Mouse (Mus musculus) left cerebral cortex, postnatal 10 days (tissue): ENCODE data around the gene Itpr2. TPM values are rescaled to one million over a fixed set of nuclear protein-coding genes. Genes with fewer than 3 reads are reported as not detected.
A peak's percentile ranks its signal among the peaks of the same experiment; 100 is the strongest.

Experiments used
- DNase-seq, 2 experiments: peaks; one replicate each; pipeline ENCODE4 v3.0.0; 2021 to 2022; ENCODE audit warnings: low spot score in 2 of 2, mixed read lengths in 1 of 2; ENCODE audit errors: extremely low spot score in 1 of 2
- intact Hi-C: fragments of 180-260 bp; cut with DNase I; formaldehyde crosslinking; loops from one replicate; pipeline ENCODE4 v1.15.1; 2025
- total RNA-seq, 2 experiments: library from RNA; stranded (reverse); gene quantifications; 2 replicates each; pipeline ENCODE4 v1.2.3; 2021

Itpr2 gene
- 10 to 100 TPM; 17.0 to 19.3 TPM for total RNA-seq

DNA sequence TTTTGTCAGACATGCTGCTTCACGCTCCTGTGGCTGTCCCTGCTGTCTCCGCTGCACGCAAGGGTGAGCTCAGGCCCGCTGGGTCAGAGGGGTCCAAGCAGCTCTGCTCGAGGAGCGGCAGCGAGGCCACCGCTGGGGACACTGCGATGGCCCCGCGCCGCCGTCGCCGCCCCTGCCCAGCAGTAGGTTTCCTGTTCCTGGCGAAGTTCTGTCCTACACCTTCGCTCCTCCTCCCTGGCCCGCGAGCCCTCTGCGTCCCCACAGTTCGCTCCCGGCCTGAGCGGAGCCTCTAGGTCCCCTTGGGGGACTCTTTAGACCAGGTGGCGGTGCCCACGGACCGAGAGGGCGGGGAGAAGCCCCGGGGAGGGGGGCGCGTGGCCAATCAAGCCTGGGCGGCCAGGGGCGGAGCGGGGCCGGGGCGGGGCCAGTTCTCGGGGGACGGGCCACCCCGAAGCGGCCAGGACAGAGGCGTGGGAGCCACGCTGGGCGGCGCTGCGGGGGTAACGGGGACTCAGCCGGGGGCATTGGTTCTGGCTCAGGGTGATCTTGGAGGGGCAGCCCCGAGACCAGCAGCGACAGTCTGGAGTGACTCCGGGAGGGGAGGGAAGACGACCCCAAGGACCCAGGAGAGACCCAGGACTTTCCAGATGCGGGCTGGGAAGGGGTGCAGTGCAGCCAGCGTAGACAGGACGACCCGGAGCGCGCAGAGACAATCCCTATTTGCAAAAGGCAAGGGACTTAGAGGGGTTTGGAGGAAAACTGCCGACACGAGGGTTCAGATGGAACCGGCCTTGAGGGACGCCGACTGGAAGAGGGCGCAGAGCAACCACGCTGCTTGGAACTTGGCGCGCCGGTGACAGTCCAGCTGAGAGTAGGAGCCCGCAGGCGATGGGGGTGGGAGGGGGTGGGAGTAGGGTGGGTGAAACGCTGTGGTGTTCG lies at the start of gene Itpr2:
Gene Itpr2, minus strand, starts transcription at position 358 of the 939 bp plus-strand sequence.
- intact Hi-C loops, result loop anchor here (5.0 kb wide), 1 partner anchor 90 kb away; no protein-coding TSS in a partner anchor
- peak; percentile 67 to 93 for DNase-seq

DNA sequence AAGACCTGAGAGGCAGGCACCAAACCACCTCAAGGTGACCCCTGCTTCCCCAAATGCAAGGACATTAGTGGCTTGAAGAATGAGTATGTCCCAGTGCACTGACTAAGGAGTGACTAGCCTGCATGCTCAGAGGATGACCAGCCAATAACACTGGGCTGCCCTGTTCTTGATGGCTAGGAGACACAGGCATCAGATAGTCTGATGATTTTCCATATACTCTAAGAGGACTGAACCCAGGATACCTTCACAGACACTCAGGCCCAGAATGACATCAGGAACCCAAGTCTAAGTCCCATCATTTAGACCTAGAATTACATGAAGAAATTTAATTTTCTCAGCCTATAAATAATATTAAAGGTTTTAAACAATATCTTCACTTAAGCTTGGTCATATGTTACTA lies 49.3 kb upstream of the Itpr2 start:
- no peak for DNase-seq
- intact Hi-C loops, result no loop called here

DNA sequence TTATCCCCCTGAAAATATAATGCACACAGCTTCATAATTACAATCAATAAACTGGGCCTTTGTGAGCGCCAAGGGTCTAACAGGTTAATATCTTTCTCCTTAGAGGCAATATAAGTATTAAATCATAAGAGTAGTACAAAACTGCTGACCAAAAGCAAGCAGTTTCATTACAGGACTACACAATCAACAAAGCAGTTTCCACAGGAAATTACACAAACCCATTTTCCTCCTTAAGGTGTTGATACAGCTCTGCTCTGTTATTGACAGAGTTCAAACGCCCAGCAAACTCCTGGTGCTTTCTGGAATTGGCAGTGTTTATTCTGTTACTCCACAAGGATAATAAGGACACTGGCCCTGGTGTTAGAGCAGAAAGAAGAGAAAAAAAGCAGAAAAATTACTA lies 48.4 kb upstream of the Itpr2 start:
- intact Hi-C loops, result no loop called here

DNA sequence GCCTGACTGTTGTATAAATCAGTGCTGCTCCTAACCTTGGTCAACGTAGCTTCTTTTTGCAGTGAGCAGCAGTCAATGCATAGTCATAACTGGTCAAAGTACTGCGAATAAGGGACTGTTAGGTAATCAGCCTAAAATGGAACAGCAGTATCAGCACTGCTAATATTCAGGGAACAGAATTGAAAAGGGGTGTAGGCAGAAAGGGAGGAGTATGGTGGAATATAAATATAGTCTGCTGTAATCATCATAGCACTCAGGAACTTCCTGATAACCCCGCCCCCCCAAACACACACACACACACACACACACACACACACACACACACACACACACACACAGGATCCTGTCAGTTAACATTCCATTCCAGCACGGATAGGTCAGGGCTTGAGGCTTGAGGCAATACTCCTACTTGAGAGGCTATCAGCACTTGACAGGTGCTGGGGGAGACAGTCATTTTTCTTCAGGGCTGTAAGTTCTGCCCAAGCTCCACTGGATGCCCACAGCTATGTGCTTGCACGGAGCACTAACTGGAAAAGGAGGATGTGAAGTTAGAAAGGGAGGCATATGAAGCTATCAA lies 43.4 kb upstream of the Itpr2 start:
- intact Hi-C loops, result no loop called here

More for the DNA sequence above, 48.4 kb upstream of the Itpr2 start:
- DNase-seq, result no peak

DNA sequence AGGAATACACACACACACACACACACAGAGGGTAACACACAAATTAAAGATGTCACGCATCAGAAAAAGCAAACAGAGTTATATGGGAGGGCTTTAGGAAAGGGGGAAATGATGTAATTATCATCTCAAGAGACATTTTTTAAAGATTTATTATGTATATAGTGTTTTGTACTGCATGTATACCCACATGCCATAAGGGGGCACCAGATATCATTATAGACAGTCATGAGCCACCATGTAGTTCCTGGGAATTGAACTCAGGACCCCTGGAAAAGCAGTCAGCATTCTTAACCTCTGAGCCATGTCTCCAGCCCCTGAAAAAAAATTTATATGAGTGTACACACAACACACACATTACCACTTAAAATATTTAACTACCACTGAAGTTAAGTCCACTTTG lies 42.6 kb upstream of the Itpr2 start:
- DNase-seq, result no peak
- intact Hi-C loops, result no loop called here

More for the DNA sequence above, 43.4 kb upstream of the Itpr2 start:
- DNase-seq, result no peak

DNA sequence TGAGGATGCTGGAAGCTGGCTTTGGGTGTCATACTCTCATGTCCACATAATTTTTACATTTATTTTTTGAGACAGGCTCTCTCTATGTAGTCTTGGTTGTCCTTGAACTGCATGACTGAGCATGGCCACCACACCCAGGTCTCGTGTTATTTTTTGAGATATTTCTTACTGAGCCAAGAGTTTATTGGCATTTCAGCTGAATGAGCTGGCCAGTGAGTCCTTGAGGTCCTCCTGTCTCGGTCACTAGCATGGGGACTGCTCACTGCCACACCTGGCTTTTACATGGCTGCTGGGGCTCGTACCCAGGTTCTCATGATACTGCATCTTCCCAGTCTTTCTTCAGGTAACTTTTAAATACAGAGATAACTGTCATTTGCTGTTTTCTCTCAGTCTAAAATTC lies 38.4 kb upstream of the Itpr2 start:
- DNase-seq, result no peak
- intact Hi-C loops, result no loop called here

DNA sequence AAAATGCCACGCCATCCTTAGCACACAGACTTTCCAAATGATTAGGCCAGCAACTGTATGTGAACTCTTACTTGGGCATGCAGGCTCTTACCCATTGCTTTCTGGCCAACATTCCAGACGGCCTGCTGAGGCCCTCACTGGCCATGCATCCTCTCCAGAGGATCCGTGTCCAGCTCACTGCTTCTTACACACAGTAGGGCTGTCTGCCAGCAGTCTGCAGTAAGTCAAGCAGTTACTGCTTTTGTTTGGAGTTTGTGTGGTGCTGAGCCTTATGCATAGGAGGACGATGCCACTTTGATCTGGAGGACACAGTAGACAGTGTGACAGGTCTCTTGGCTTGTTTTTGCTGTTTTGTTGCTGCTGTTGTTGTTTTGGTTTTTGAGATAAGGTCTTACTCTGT lies 36.6 kb upstream of the Itpr2 start:
- DNase-seq, result no peak
- intact Hi-C loops, result no loop called here

DNA sequence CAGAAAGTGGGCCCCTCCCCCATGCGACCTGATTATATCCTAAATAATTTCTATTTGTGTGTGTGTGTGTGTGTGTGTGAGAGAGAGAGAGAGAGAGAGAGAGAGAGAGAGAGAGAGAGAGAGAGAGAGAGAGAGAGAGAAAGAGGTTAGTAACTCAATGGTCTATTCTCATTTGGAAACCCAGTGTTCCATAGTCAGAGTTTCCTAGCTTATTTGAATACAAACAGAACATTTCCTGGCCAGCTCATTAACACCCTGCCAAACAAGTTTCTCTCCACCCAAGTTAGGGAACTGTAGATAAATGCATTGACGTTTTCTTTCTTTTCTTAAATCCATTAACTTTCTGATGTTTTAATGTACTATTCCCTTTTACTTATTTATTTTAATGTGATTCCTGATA lies 36.0 kb upstream of the Itpr2 start:
- DNase-seq, result no peak
- intact Hi-C loops, result no loop called here

DNA sequence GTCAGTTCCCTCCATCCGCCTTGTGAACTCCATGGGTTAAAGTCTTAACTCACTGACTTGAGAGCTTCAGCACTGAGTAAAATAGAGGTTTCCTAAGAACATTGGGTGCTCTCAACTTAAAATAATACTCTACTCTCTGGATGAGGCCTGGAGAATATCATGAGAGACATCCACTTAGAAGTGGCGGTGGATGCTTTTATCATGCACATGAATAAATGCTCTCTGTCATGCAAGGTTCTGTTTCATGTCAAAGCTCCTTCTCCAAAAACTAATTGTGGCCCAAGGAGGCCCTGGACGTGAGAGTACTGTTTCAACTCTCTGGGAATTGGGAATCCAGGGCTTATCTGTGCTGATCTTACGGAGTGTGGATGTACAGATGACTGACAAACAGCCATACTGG lies 35.1 kb upstream of the Itpr2 start:
- intact Hi-C loops, result no loop called here
- no peak for DNase-seq

DNA sequence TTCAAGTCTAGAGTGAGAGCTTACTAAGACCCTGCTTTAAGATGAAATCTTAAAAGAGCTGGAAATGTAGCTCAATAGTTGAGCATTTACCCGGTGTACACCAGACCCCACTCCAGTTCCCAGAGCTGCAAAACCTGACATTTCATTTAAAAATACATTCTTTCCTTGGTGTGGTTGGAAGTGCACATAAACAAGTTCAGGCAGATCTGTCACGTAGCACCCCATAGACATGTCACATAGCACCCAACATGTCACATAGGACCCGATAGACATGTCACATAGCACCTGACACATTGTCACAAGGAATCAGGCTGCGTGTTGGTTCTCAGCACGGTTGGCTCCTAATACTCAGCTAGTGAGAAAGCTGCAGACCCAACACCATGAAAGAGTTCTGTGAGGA lies 33.5 kb upstream of the Itpr2 start:
- intact Hi-C loops, result no loop called here
- DNase-seq, result no peak

DNA sequence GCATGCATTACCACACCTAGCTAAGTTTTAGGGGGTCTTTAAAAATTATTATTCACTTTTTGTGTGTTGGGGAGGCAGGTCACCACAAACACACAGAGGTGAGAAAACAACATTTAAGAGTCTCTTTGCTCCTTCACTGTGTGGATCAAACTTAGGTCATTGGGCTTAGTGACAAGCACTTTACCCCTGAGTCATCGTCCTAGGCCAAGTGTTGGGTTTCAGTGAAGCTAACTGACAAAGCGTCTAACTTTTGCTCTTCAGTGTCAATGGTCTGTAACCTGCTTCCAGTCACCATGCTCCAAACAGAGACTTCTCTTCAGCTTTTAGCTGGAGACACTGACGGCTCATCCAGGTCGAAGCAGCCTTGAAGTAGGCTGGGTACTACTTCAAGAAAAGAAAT lies 31.1 kb upstream of the Itpr2 start:
- intact Hi-C loops, result no loop called here

DNA sequence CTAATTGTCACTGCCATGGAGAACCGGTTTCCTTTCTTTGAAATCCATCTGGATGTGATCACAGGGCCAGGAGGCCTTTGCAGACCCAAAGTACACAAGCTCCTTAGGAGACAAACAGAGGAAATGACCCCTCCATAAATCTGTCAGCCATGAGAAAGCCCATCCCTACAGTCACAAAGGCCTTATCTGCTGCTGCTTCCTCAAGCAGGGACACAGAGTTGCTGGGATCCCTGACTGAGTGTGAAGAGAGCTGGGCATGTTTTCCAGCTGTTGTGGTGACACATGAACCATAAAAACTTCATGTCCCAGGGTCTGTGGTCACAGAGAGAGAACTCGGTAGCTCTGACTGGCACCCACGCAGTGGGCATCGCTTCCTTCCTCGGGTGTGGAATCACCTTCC lies 28.7 kb upstream of the Itpr2 start:
- intact Hi-C loops, result no loop called here
- DNase-seq, result no peak

More for the DNA sequence above, 31.1 kb upstream of the Itpr2 start:
- no peak for DNase-seq

DNA sequence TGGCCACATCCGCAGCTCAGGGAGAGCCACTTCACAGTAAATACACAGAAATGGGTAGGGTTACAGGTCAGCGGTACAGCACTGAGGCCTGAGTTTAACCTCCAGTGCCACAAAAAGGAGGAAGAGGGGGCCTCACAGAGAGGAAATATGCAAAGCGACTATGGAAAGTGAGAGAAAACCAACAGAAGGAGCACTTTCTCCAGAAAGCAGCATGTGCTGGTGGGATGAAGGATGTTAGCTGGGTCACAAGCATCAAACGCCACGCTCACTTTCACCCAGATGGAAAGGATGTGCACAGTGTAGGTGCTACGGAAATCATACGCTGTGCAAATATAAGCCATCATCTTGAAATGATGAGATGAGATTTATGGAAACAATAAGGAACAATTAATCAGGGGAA lies 28.3 kb upstream of the Itpr2 start:
- no peak for DNase-seq
- intact Hi-C loops, result no loop called here

DNA sequence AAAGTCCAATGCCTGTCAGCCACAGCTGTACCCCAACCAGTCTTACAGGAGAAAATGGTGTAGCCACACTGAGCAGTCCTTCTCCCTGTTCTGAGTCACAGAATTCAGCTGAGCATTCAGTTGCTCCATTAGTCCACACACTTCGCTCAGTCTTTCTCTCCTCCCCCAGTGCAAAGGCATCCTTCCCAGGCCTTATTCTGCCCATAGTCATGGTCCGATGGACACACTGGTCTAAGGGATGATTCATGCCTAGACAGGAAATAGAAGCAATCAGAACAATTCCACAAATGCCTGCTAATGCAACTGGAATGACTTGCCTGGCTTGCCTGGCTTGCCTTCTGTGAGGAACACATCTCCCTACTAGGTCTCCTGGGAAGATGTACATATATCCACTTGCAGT lies 25.5 kb upstream of the Itpr2 start:
- no peak for DNase-seq
- intact Hi-C loops, result no loop called here

DNA sequence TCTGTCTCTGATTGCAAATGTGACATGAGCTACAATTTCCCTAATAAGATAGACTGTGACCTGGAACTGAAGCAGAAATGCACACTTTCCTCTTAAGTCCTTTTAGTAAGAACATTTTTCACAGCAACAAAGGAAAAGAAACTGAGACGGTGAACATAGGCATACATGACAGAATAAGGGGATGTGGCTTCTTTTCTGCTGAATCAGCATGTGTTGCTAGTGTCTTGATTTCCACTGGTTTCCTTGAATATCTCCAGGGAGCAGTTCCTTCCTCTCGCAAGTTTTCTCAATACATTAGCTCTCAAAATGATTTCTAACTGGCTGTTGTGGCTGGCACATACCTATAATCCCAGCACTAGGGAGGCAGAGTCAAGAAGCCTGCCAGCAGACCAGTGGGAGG lies 23.5 kb upstream of the Itpr2 start:
- no peak for DNase-seq
- intact Hi-C loops, result no loop called here

DNA sequence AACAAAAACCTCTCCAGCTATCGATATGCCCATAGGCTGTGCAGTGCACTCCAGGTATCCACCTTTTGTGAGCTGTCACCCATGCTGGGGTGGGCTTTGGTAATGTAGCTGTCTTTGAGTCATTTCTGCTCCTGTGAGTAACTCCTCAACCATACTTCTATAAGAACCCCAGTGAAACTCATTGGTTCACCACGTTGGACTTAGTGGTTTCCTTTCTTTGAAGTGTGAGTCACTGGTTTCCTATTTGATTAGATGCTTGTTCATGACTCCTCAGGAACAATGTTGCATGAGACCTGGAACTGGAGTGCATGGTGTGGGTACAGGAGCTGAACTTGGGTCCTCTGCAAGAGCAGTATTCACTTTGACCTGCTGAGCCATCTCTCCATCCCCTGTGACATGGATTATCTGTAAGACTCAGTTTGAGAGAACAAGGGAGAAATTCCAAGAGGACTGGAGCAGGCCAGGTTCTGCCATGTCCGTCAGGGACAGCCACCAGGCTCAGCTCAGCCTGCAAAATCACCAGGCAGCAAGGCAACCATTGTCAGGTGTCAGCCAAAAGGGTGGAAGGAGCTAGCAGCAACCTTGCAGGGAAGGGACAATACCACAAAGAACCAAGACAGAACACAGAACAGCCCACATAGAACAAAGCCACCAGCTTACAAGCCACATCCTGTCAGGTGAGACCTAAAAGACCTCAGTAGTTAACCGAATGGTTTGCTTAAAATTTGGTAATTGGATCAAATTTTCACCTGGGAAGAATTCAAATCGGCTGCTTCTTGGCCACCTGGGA lies 19.6 kb upstream of the Itpr2 start:
- intact Hi-C loops, result no loop called here
- no peak for DNase-seq

DNA sequence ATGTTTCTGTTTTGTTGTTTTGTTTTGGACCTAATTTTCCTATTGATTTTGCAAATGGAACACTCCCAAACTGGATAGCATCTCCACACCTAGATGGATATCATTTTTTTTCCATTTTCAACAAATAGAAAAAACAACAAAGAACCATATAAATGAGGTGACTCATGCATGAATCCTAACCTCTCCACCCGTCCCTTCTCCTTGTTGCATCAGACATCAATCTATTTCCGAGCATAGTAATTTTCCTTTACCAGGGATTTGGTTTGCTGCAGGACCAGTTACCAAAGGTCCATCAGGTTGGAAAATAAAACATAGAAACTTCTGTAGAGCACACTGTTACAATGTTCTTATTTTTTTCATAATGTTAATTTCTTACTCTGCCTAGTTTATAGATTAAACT lies 17.0 kb upstream of the Itpr2 start:
- DNase-seq, result no peak
- intact Hi-C loops, result no loop called here

DNA sequence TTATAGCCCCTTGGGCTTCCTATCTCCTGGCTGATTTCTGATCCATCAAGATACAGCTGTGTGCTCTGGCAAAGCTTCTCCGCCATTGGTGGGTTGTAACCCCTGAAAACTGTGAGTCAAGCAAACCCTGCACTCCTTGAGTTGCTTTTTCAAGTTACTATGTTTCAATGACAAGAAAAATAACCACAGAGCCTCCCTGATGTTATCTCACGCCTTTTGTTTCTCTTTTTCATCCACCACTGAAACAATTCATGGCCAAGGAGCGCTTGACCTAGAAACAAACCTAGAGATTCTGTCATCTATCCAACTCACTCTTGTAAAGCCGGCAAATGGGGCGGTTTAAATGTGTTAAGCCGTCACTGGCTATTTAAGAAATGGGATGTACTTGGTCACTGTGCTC lies 13.9 kb upstream of the Itpr2 start:
- DNase-seq, result no peak
- intact Hi-C loops, result no loop called here

DNA sequence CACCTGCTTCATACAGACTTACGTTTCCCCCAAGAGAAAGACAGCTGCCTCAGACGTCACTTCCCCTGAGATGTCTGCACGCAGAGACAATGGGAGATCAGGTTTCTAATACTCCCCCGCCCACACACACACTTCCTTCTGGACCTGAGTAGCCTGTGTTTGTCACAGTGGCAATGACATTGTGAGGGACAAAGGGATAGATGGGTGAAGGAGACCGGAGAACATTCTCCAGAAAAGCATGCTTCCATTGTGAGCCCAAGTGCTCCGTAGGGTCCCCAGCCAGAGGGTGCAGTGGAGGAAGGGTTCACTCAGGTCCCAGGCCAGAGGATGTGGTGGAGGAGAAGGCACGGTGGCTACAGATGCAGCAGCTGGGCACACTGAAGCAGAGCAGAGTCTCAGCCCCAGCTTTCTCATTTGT lies 12.5 kb upstream of the Itpr2 start:
- no peak for DNase-seq
- intact Hi-C loops, result no loop called here

DNA sequence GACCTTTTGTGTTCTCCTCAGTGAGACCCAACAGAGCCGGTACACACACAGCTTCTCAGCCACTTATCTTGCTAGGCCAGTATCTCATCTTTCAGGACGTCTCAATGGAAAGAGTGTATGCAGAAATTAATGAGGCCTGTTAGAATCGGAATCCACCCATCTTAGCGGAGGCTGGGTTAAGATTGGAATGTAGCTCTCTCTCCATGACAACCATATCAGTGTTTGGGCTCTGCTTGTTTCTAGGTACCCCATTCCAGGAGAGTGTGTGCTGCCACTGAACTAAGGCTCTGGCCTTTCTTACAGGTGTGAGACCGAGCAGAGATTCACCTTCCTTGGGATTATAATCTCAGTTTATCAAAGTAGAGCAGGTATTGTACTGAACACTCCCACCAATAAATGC lies 11.9 kb upstream of the Itpr2 start:
- no peak for DNase-seq
- intact Hi-C loops, result no loop called here
